Comparison of ENCODE assay signal across 19 mouse cellular contexts in the genomic region with DNA sequence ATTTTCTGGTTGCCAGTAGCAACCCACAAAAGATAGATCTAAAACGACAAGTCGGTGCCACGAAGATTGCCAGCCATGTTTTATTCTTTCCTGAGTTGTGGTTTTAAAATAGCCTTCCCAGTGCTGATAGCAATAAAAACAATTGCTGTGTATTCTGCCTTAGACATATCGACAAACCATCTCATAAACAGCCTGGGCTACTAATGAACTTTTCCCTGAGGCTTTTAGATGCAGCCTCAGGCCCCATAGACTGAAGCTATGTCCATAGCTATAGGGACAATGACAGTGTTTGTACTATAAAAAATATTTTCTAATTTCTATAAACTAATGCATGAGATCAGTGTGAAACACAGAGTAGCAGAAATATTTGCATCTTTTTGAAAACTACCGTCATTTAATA.
DNase-seq lines count a peak whose midpoint lies in the region; ATAC-seq and TF ChIP-seq lines count a peak whose summit lies in the region.
"Had no signal": no experiment of that assay in that cellular context is flagged by ENCODE, and none has a peak within 500 bp of the region (broad histone marks: within the 10 kb centered on the region; RNA-seq: fewer than 3 reads in every experiment).

No protein-coding gene starts in this region.

- H3K4me3 ChIP-seq in hindbrain, embryonic 14.5 days (replicated peaks; ENCODE audit: low read length), result no peak overlapping the region
- H3K4me3 ChIP-seq in hindbrain, embryonic 10.5 days, result no peak overlapping the region
- H3K4me3 ChIP-seq in midbrain, postnatal 0 days (ENCODE audit: low read depth, low read length), result no peak overlapping the region
- no peak overlapping the region for H3K4me3 ChIP-seq in midbrain, embryonic 14.5 days (replicated peaks; ENCODE audit: low read depth, low read length)
- H3K4me3 ChIP-seq in neural tube, embryonic 13.5 days, result no peak overlapping the region
- H3K4me3 ChIP-seq: embryonic facial prominence, embryonic 10.5 days; forebrain, embryonic 13.5 days; heart, embryonic 10.5 days had no signal

- WGBS in hindbrain, embryonic 14.5 days, result 61% methylated on average over 5 of the region's 5 CpGs
- WGBS in hindbrain, embryonic 10.5 days, result 91% methylated on average over 5 of the region's 5 CpGs
- 48% methylated on average over 5 of the region's 5 CpGs for WGBS in midbrain, postnatal 0 days
- 65% methylated on average over 5 of the region's 5 CpGs for WGBS in midbrain, embryonic 14.5 days
- 44% methylated on average over 5 of the region's 5 CpGs for WGBS in neural tube, embryonic 13.5 days

- no peak overlapping the region; the same call in 1 of the 2 replicates for H3K4me2 ChIP-seq in hindbrain, embryonic 14.5 days (replicated peaks)
- H3K4me2 ChIP-seq in midbrain, postnatal 0 days (ENCODE audit: low read depth, low read length, poor library complexity, severe bottlenecking), result no peak overlapping the region
- H3K4me2 ChIP-seq in midbrain, embryonic 14.5 days (ENCODE audit: low read length), result no peak overlapping the region
- 0 out of 2 replicates have a peak overlapping the region, but pooled peaks have one; percentile 8 for H3K4me2 ChIP-seq in neural tube, embryonic 13.5 days
- H3K4me2 ChIP-seq: forebrain, embryonic 13.5 days had no signal

- H3K36me3 ChIP-seq in hindbrain, embryonic 14.5 days (replicated peaks; ENCODE audit: control insufficient read depth, insufficient read depth), result no peaks in the 10 kb centered on the region
- H3K36me3 ChIP-seq in hindbrain, embryonic 10.5 days, result no peaks in the 10 kb centered on the region
- no peaks in the 10 kb centered on the region for H3K36me3 ChIP-seq in midbrain, postnatal 0 days (ENCODE audit: insufficient read depth, low read length)
- no peaks in the 10 kb centered on the region for H3K36me3 ChIP-seq in midbrain, embryonic 14.5 days (ENCODE audit: control insufficient read depth, insufficient read depth, low read length)
- no peaks in the 10 kb centered on the region for H3K36me3 ChIP-seq in neural tube, embryonic 13.5 days
- H3K36me3 ChIP-seq: embryonic facial prominence, embryonic 10.5 days; heart, embryonic 10.5 days had no signal

- no peak for TF ChIP-seq CTCF in midbrain, postnatal 0 days (IDR thresholded peaks at IDR 0.05)

- no peaks in the 10 kb centered on the region for H3K9me3 ChIP-seq in hindbrain, embryonic 14.5 days (ENCODE audit: control insufficient read depth, low read length)
- no peaks in the 10 kb centered on the region for H3K9me3 ChIP-seq in hindbrain, embryonic 10.5 days
- no peaks in the 10 kb centered on the region for H3K9me3 ChIP-seq in midbrain, postnatal 0 days (ENCODE audit: low read length)
- no peaks in the 10 kb centered on the region for H3K9me3 ChIP-seq in midbrain, embryonic 14.5 days (ENCODE audit: control insufficient read depth, low read length)
- no peaks in the 10 kb centered on the region for H3K9me3 ChIP-seq in neural tube, embryonic 13.5 days
- H3K9me3 ChIP-seq: embryonic facial prominence, embryonic 10.5 days; forebrain, embryonic 13.5 days; heart, embryonic 10.5 days had no signal

- no peak for DNase-seq in hindbrain, embryonic 14.5 days (ENCODE audit: low spot score)
- no peak for DNase-seq in hindbrain, embryonic 10.5 days (ENCODE audit: low spot score)
- DNase-seq in midbrain, postnatal 0 days (ENCODE audit: low spot score), result peak; percentile 45
- no peak for DNase-seq in midbrain, embryonic 14.5 days
- no peak for DNase-seq in right cerebral cortex, postnatal 10 days (ENCODE audit: low spot score in 2 of 2)
- DNase-seq: adrenal gland, adult 2 months; adrenal gland, postnatal 25 days; cerebellum, adult 18-20 months; cerebellum, adult 9-11 months; gastrocnemius, postnatal 10 days; heart, adult 18-20 months; heart, postnatal 10 days; heart, postnatal 4 days had no signal

- peak overlapping the region; percentile 53 for H3K27ac ChIP-seq in hindbrain, embryonic 14.5 days
- no peak overlapping the region for H3K27ac ChIP-seq in hindbrain, embryonic 10.5 days
- no peak overlapping the region; the same call in 1 of the 2 replicates for H3K27ac ChIP-seq in midbrain, postnatal 0 days (ENCODE audit: low read depth, low read length)
- no peak overlapping the region for H3K27ac ChIP-seq in midbrain, embryonic 14.5 days (replicated peaks; ENCODE audit: low read depth, low read length)
- peak overlapping the region; percentile 50 for H3K27ac ChIP-seq in neural tube, embryonic 13.5 days (replicated peaks)
- H3K27ac ChIP-seq: embryonic facial prominence, embryonic 10.5 days; forebrain, embryonic 13.5 days; heart, embryonic 10.5 days had no signal

- ATAC-seq in hindbrain, embryonic 14.5 days (ENCODE audit: low FRiP score), result no peak
- no peak for ATAC-seq in midbrain, postnatal 0 days (ENCODE audit: low FRiP score)
- ATAC-seq in midbrain, embryonic 14.5 days (ENCODE audit: low FRiP score, low TSS enrichment), result no peak
- ATAC-seq in neural tube, embryonic 13.5 days (ENCODE audit: low read depth), result peak; percentile 59; the same call in 1 of the 2 replicates
- ATAC-seq: forebrain, embryonic 13.5 days; inflammation-experienced regulatory T-cells, adult 6 months had no signal

- no peaks in the 10 kb centered on the region for H3K27me3 ChIP-seq in hindbrain, embryonic 14.5 days (ENCODE audit: control insufficient read depth, insufficient read depth, low read length)
- H3K27me3 ChIP-seq in hindbrain, embryonic 10.5 days (ENCODE audit: insufficient read depth, poor library complexity, severe bottlenecking), result no peaks in the 10 kb centered on the region
- H3K27me3 ChIP-seq in midbrain, postnatal 0 days (ENCODE audit: insufficient read depth, low read length), result no peaks in the 10 kb centered on the region
- H3K27me3 ChIP-seq in midbrain, embryonic 14.5 days (ENCODE audit: control insufficient read depth, insufficient read depth, low read length), result no peaks in the 10 kb centered on the region
- H3K27me3 ChIP-seq in neural tube, embryonic 13.5 days, result no peaks in the 10 kb centered on the region
- H3K27me3 ChIP-seq: CH12.LX; forebrain, embryonic 13.5 days had no signal

- H3K9ac ChIP-seq in hindbrain, embryonic 14.5 days, result no peak overlapping the region
- no peak overlapping the region for H3K9ac ChIP-seq in midbrain, postnatal 0 days (replicated peaks; ENCODE audit: low read length, poor library complexity, severe bottlenecking)
- H3K9ac ChIP-seq in midbrain, embryonic 14.5 days (replicated peaks; ENCODE audit: low read length), result no peak overlapping the region
- H3K9ac ChIP-seq in neural tube, embryonic 13.5 days, result no peak overlapping the region
- H3K9ac ChIP-seq: forebrain, embryonic 13.5 days had no signal

- H3K4me1 ChIP-seq in hindbrain, embryonic 14.5 days (replicated peaks; ENCODE audit: control insufficient read depth, insufficient read depth, low read length), result no peaks in the 10 kb centered on the region
- H3K4me1 ChIP-seq in hindbrain, embryonic 10.5 days (replicated peaks), result peaks cover 5% of the 10 kb centered on the region
- H3K4me1 ChIP-seq in midbrain, postnatal 0 days (ENCODE audit: insufficient read depth, low read length), result no peaks in the 10 kb centered on the region
- no peaks in the 10 kb centered on the region for H3K4me1 ChIP-seq in midbrain, embryonic 14.5 days (ENCODE audit: control insufficient read depth, insufficient read depth, low read length)
- peaks cover 13% of the 10 kb centered on the region for H3K4me1 ChIP-seq in neural tube, embryonic 13.5 days (replicated peaks)
- H3K4me1 ChIP-seq: heart, embryonic 10.5 days had no signal

Comparison
In these comparisons a context has a peak if more than half of its experiments do, and no peak if none do; other contexts are left out.
1. H3K27ac ChIP-seq: peak in hindbrain, embryonic 14.5 days (single experiment) and neural tube, embryonic 13.5 days (single experiment); none in hindbrain, embryonic 10.5 days (single experiment), midbrain, postnatal 0 days (single experiment) and midbrain, embryonic 14.5 days (single experiment).